ENCODE assay signal across 9 mouse cellular contexts in the genomic region with DNA sequence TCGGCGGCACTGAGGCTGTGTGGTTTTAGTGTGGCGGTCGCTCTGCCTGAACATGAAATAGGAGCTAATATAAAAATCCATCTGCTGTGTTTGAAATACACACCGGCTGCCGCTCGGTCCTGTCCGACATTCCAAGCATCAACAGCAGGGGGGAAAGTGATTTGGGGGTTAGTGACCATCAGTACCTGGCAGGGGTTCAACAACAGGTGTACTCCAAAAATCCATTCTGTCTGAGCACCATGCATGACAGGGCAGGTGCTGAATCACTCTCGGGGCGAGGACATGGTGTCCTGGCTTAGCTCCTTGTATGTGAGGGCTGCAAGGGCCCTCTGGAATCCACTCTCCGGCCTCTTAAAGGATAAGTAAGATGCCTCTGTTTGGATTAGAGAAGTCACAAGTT. TPM values are rescaled to one million over a fixed set of nuclear protein-coding genes. Genes with fewer than 3 reads are reported as not detected.
DNase-seq lines count a peak whose midpoint lies in the region; ATAC-seq and TF ChIP-seq lines count a peak whose summit lies in the region.
"Had no signal": no experiment of that assay in that cellular context is flagged by ENCODE, and none has a peak within 500 bp of the region (broad histone marks: within the 10 kb centered on the region; RNA-seq: fewer than 3 reads in every experiment).

No protein-coding gene starts in this region.

- no peak for ATAC-seq in forebrain, postnatal 0 days
- ATAC-seq in lung, embryonic 15.5 days (ENCODE audit: borderline replicate concordance, extremely low read depth, low FRiP score, low TSS enrichment) = no peak

- H3K27me3 ChIP-seq in ES-Bruce4 (ENCODE audit: control insufficient read depth, insufficient read depth, low read length, poor library complexity, severe bottlenecking) = no peaks in the 10 kb centered on the region
- peaks cover 30% of the 10 kb centered on the region for H3K27me3 ChIP-seq in forebrain, postnatal 0 days (ENCODE audit: insufficient read depth, low read length)
- H3K27me3 ChIP-seq in lung, embryonic 15.5 days = peaks cover 30% of the 10 kb centered on the region

- DNase-seq in forebrain, postnatal 0 days = no peak
- DNase-seq in right cerebral cortex, postnatal 36 days (ENCODE audit: low spot score in 2 of 2) = no peak
- DNase-seq in layer of hippocampus, postnatal 10 days (ENCODE audit: low spot score in 2 of 2) = no peak
- no peak for DNase-seq in ovary, adult 18-20 months (ENCODE audit: low spot score)
- no peak for DNase-seq in gastrocnemius, adult 18-20 months (ENCODE audit: low spot score)

- H3K9me3 ChIP-seq in ES-Bruce4 (replicated peaks; ENCODE audit: control insufficient read depth, insufficient read depth, low read length, poor library complexity, severe bottlenecking) = no peaks in the 10 kb centered on the region
- H3K9me3 ChIP-seq in forebrain, postnatal 0 days (ENCODE audit: low read length) = no peaks in the 10 kb centered on the region
- H3K9me3 ChIP-seq in lung, embryonic 15.5 days = no peaks in the 10 kb centered on the region
- H3K9me3 ChIP-seq: megakaryocyte, embryonic 14.5 days had no signal

- H3K9ac ChIP-seq in ES-Bruce4 (ENCODE audit: low read depth, poor library complexity, severe bottlenecking) = peak overlapping the region; percentile 57; the same call in 1 of the 2 replicates
- no peak overlapping the region for H3K9ac ChIP-seq in forebrain, postnatal 0 days
- H3K9ac ChIP-seq in lung, embryonic 15.5 days = peak overlapping the region; percentile 16; the same call in 1 of the 2 replicates

- no peaks in the 10 kb centered on the region for H3K4me1 ChIP-seq in ES-Bruce4 (ENCODE audit: control insufficient read depth, insufficient read depth, low read length)
- no peaks in the 10 kb centered on the region for H3K4me1 ChIP-seq in brown adipose tissue, adult 24 weeks (ENCODE audit: control insufficient read depth, insufficient read depth, insufficient read length, low read length)
- H3K4me1 ChIP-seq in forebrain, postnatal 0 days (ENCODE audit: insufficient read depth) = no peaks in the 10 kb centered on the region
- H3K4me1 ChIP-seq in lung, embryonic 15.5 days = peaks cover 13% of the 10 kb centered on the region
- H3K4me1 ChIP-seq: megakaryocyte, embryonic 14.5 days had no signal

- no peak for TF ChIP-seq POLR2A in ES-Bruce4 (IDR thresholded peaks at IDR 0.05; ENCODE audit: insufficient read depth, low read length)

- 18% methylated on average over 11 of the region's 11 CpGs for WGBS in forebrain, postnatal 0 days
- 13% methylated on average over 11 of the region's 11 CpGs for WGBS in lung, embryonic 15.5 days

- H3K4me3 ChIP-seq in ES-Bruce4 (ENCODE audit: low read depth, low read length) = peak overlapping the region; percentile 25
- H3K4me3 ChIP-seq in brown adipose tissue, adult 24 weeks (ENCODE audit: insufficient read depth, low read depth, low read length) = peak overlapping the region; percentile 48
- peak overlapping the region; percentile 12 for H3K4me3 ChIP-seq in forebrain, postnatal 0 days (ENCODE audit: low read depth, low read length)
- peak overlapping the region; percentile 21 for H3K4me3 ChIP-seq in lung, embryonic 15.5 days
- H3K4me3 ChIP-seq: megakaryocyte, embryonic 14.5 days had no signal

- no peak for TF ChIP-seq CTCF in ES-Bruce4 (IDR thresholded peaks at IDR 0.05; ENCODE audit: low read depth, low read length)
- no peak for TF ChIP-seq CTCF in forebrain, postnatal 0 days (IDR thresholded peaks at IDR 0.05; ENCODE audit: low read depth)

- no peak overlapping the region for H3K27ac ChIP-seq in ES-Bruce4 (ENCODE audit: insufficient read depth, low read length)
- no peak overlapping the region for H3K27ac ChIP-seq in brown adipose tissue, adult 24 weeks (replicated peaks; ENCODE audit: low read depth, low read length)
- no peak overlapping the region for H3K27ac ChIP-seq in forebrain, postnatal 0 days (ENCODE audit: low read depth, low read length)
- H3K27ac ChIP-seq in lung, embryonic 15.5 days = no peak overlapping the region

- peak overlapping the region; percentile 33 for H3K4me2 ChIP-seq in forebrain, postnatal 0 days (ENCODE audit: low read depth)
- H3K4me2 ChIP-seq in lung, embryonic 15.5 days = peak overlapping the region; percentile 47

- TF ChIP-seq EP300 in ES-Bruce4 (IDR thresholded peaks at IDR 0.05; ENCODE audit: insufficient read depth, low read depth, low read length) = no peak

- H3K36me3 ChIP-seq in ES-Bruce4 (ENCODE audit: control insufficient read depth, insufficient read depth, low read length, poor library complexity, severe bottlenecking) = no peaks in the 10 kb centered on the region
- no peaks in the 10 kb centered on the region for H3K36me3 ChIP-seq in forebrain, postnatal 0 days (ENCODE audit: insufficient read depth)
- no peaks in the 10 kb centered on the region for H3K36me3 ChIP-seq in lung, embryonic 15.5 days

RNA-seq across cellular contexts. Expression of gene Snx11, which starts 41.0 kb away (rescaled TPM):
- 27.3 and 31.1 TPM in 2 replicates for polyA plus RNA-seq in ES-Bruce4 (2011; ENCODE audit: insufficient read depth, insufficient read length, low read depth, missing spikeins)
- polyA plus RNA-seq in brown adipose tissue, adult 24 weeks (2012; ENCODE audit: insufficient read depth, insufficient read length, missing spikeins) = 4.0 and 7.6 TPM in 2 replicates
- 59.2 and 68.8 TPM in 2 replicates for total RNA-seq in forebrain, postnatal 0 days (2014; rRNA removed)
- polyA plus RNA-seq in forebrain, postnatal 0 days (2015; fragmentation: Nextera tagmentation; extraction: Ambion mirVana) = 32.7 and 37.1 TPM in 2 replicates
- 20.0 and 20.3 TPM in 2 replicates for polyA plus RNA-seq in lung, embryonic 15.5 days (2015; fragmentation: Nextera tagmentation; extraction: Ambion mirVana)
- 10 to 100 TPM; 43.1 to 49.0 TPM for total RNA-seq in layer of hippocampus, postnatal 10 days (2021)
- total RNA-seq in gastrocnemius, adult 18-20 months (2021) = 10 to 100 TPM in 1 of 2 experiments, 1 to 10 TPM in 1; 9.6 to 10.3 TPM

RNA-seq across cellular contexts. Expression of gene Cbx1, which starts 52.6 kb away (rescaled TPM):
- 201 and 202 TPM in 2 replicates for polyA plus RNA-seq in ES-Bruce4 (2011; ENCODE audit: insufficient read depth, insufficient read length, low read depth, missing spikeins)
- polyA plus RNA-seq in brown adipose tissue, adult 24 weeks (2012; ENCODE audit: insufficient read depth, insufficient read length, missing spikeins) = 24.3 and 31.2 TPM in 2 replicates
- total RNA-seq in forebrain, postnatal 0 days (2014; rRNA removed) = 57.0 and 62.4 TPM in 2 replicates
- polyA plus RNA-seq in forebrain, postnatal 0 days (2015; fragmentation: Nextera tagmentation; extraction: Ambion mirVana) = 53.7 and 55.6 TPM in 2 replicates
- polyA plus RNA-seq in lung, embryonic 15.5 days (2015; fragmentation: Nextera tagmentation; extraction: Ambion mirVana) = 114 and 121 TPM in 2 replicates
- 10 to 100 TPM; 56.3 to 61.8 TPM for total RNA-seq in layer of hippocampus, postnatal 10 days (2021)
- total RNA-seq in gastrocnemius, adult 18-20 months (2021) = 10 to 100 TPM; 34.2 to 36.1 TPM
